Mouse (Mus musculus) embryonic facial prominence, embryonic 14.5 days (tissue): Measurements from ENCODE around the gene Btbd35f9. TPM values are rescaled to one million over a fixed set of nuclear protein-coding genes. Genes with fewer than 3 reads are reported as not detected.
"Not testable (repeated sequence)": the region's sequence is repeated elsewhere in the genome, so short reads cannot be mapped to it uniquely, and the experiment has no call there.

Experiments used
- ATAC-seq: fragments of 200-750 bp; cut with Nextera tagmentation; 2 replicates; pipeline ENCODE4 v1.8.0; 2017; ENCODE audit warnings: low read depth, moderate number of reproducible peaks, moderate TSS enrichment
- DNase-seq: peaks from one replicate; pipeline ENCODE4 v3.0.0-alpha.2; 2015; ENCODE audit warnings: low spot score
- H3K27ac ChIP-seq: fragments of 300-500 bp; sonication (generic); replicated peaks from 2 replicates; pipeline ENCODE4 v1.5.1; 2014; ENCODE audit warnings: low read depth, mild to moderate bottlenecking, low read length, moderate library complexity
- H3K27me3 ChIP-seq: fragments of 300-500 bp; sonication (generic); replicated peaks from 2 replicates; pipeline ENCODE4 v1.6.1; 2014; ENCODE audit warnings: low read length; ENCODE audit not compliant: control insufficient read depth, insufficient read depth
- H3K36me3 ChIP-seq: fragments of 300-500 bp; sonication (generic); 2 replicates; pipeline ENCODE4 v1.6.1; 2014; ENCODE audit warnings: low read length, mixed read lengths; ENCODE audit not compliant: control insufficient read depth, insufficient read depth
- H3K4me1 ChIP-seq: fragments of 300-500 bp; sonication (generic); 2 replicates; pipeline ENCODE4 v1.6.1; 2014; ENCODE audit warnings: antibody characterized with exemption, low read length; ENCODE audit not compliant: control insufficient read depth, insufficient read depth
- H3K4me2 ChIP-seq: fragments of 300-500 bp; sonication (generic); 2 replicates; pipeline ENCODE4 v1.6.1; 2014; ENCODE audit warnings: low read depth, mild to moderate bottlenecking, low read length, moderate library complexity, mixed read lengths
- H3K4me3 ChIP-seq: fragments of 300-500 bp; sonication (generic); 2 replicates; pipeline ENCODE4 v1.5.1; 2014; ENCODE audit warnings: low read depth, mild to moderate bottlenecking, low read length
- H3K9ac ChIP-seq: fragments of 300-500 bp; sonication (generic); 2 replicates; pipeline ENCODE4 v1.6.1; 2014; ENCODE audit warnings: low read depth, mild to moderate bottlenecking, low read length, moderate library complexity, mixed read lengths
- H3K9me3 ChIP-seq: fragments of 300-500 bp; sonication (generic); 2 replicates; pipeline ENCODE4 v1.6.1; 2016; ENCODE audit warnings: low read length; ENCODE audit not compliant: control insufficient read depth
- WGBS: fragments of 180-500 bp; shearing (Covaris S2); extraction: QIAGEN DNeasy Blood & Tissue Kit; methylation state at CpG from one replicate; pipeline ENCODE4 v1.1.7; 2014; 5-methylcytosine and 5-hydroxymethylcytosine counted together
- polyA plus RNA-seq: library from polyadenylated mRNA; unstranded; fragments of >200 nt; fragmentation: Nextera tagmentation; extraction: Ambion mirVana; gene quantifications from 2 replicates; pipeline ENCODE4 v1.2.1, GENCODE M21; 2014

Btbd35f9 gene
- not detected in 2 replicates for polyA plus RNA-seq

GRCm38 (mm10) chrX:34161399-34161798, at the start of gene Btbd35f9:
Gene Btbd35f9, minus strand, starts transcription at chrX:34161499.
- not testable (repeated sequence) for H3K27ac ChIP-seq, H3K36me3 ChIP-seq, H3K4me1 ChIP-seq, ATAC-seq, H3K9ac ChIP-seq, H3K4me3 ChIP-seq, H3K27me3 ChIP-seq, H3K4me2 ChIP-seq, H3K9me3 ChIP-seq, DNase-seq
- WGBS = no CpG with 5 or more reads among the region's 5 CpGs

Other genes starting within 250 kb of the Btbd35f9 start
- not detected in 2 replicates for gene Btbd35f6, start 205.0 kb downstream of the Btbd35f9 start, polyA plus RNA-seq
- not detected in 2 replicates for gene Gm21870, start 174.7 kb downstream of the Btbd35f9 start, polyA plus RNA-seq
- not detected in 2 replicates for gene Spin2g, start 77.2 kb upstream of the Btbd35f9 start, polyA plus RNA-seq